Mouse (Mus musculus): Measurements from ENCODE around the gene Adgrl2.

Gene Adgrl2

GRCm38 (mm10) chr3:148977124-148977529 lies 13.2 kb downstream of the Adgrl2 start:
- DNase-seq (ENCODE audit: low spot score in 2 of 2) = no peak

DNA sequence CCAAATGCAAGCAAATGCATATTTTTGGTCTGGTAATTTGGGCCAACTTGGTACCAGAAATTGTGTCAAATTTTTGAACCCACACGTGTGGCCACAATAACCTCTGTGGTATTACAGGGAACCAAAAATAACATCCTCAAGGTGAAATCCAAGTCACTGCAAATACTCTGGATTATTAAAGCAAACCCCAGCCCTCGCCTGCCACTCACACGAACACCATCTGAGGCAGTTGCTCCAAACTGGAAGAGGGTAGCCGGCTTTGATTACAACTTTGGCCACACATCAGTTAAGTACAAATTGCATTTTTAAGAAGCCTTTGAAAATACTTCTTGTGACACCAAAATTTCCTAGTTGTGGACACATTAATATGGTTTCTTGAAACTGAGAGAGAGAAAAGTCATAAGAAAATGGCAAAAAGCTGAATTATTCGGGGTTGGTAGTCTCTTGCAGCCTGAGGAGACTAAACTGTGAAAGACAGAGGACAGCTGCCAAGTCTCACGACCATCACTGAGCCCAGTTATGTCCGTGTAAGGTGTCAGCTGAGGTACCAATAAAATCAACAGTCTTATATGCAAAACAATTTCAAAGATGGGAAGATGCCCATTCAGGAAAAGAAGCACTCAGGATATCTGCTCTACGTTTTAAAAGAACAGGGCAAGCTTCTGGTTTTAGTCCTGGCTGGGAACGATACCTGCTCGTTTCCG lies 18.3 kb downstream of the Adgrl2 start:
- DNase-seq (ENCODE audit: low spot score in 2 of 2) = no peak

DNA sequence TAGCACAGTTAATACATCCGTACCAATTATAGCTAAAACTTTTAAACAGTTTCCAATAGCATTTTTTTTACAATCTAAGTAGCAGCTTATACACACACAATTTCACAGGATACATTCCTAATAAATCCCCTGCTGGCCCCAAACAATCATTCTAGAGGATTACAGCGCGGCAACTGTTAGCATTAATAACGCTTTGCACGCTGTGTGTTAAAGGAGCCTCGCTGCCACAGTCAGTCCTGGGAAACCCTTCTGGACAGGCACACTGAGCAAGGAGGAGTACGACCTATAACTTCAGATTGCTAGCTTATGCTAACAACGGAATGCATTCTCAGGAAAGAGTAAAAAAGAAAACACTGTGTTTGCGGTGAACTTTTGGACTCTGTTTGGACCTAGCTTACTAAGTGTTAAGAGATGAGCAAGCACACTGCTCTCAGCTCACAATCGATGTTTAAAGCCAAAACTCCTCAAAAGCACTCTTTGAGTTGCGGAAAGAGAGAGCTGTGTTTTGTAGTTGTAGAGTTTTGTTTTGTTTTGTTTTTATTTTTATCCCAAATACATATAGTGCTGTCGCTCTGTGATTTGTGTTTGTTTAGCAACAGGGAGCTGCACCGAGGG lies 25.3 kb downstream of the Adgrl2 start:
- DNase-seq (ENCODE audit: low spot score in 2 of 2) = no peak

GRCm38 (mm10) chr3:148963381-148964044 lies 26.8 kb downstream of the Adgrl2 start:
- DNase-seq (ENCODE audit: low spot score in 2 of 2) = no peak

DNA sequence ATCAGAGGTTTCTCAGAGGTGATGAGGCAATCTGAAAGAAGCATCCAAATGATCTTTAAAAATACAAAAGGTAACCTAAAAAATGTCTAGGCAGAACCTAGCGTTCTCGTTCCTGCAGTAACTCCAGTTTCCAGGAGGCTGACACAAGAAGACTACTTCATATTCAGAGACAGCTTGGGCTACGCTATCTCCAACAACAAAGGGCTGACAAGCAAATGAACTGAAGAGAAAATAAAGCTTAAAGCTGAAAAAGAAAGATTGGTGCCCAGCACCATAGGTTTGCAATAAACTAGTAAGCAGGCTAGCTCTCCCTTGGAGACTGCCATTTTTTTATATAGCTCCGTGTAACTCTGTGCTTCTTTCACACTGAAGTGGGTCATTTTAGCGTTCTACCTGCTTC lies 28.7 kb downstream of the Adgrl2 start:
- DNase-seq (ENCODE audit: low spot score in 2 of 2) = no peak

- no peak for DNase-seq (ENCODE audit: low spot score in 2 of 2)
Measured at GRCm38 (mm10) chr3:148960751-148961289, 29.5 kb downstream of the Adgrl2 start.

GRCm38 (mm10) chr3:148960215-148960614 lies 30.1 kb downstream of the Adgrl2 start:
- DNase-seq (ENCODE audit: low spot score in 2 of 2) = no peak

DNA sequence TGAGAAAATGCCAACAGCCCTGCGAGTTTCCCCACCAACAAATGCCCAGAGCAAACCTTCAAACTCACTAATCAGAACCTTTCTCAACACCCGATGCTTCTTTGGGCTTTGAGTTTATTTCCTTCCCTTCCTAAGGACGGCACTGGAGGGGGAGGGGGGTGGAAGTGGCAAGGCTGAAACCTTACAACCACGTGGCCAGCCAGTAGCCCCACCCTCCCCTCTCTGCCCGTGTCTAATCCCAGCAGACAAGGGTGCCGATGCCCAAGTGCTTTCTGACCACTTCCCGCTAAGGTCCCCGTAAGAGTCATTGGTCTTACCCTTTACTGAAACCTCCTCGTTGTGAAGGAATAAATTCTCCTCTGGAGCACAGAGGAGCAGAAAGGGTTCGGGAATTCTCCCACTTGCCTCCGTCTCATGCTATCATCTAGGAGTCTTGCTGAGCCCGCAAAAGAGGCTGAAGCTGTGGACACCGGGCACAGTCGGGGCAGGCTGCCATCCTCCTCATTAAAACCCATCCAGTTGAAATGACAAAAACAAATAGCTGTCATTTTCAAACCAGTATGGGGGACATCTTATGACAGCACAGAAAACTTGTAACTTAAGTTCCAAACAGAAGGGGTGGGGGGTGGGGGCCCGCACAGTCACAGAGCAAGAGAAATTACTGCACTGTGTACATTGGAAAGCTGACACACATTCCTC lies 30.9 kb downstream of the Adgrl2 start:
- no peak for DNase-seq (ENCODE audit: low spot score in 2 of 2)

- no peak for DNase-seq (ENCODE audit: low spot score in 2 of 2)
Measured at GRCm38 (mm10) chr3:148958714-148959113, 31.6 kb downstream of the Adgrl2 start.

GRCm38 (mm10) chr3:148958185-148958584 lies 32.2 kb downstream of the Adgrl2 start:
- no peak for DNase-seq (ENCODE audit: low spot score in 2 of 2)

GRCm38 (mm10) chr3:148956887-148957286 lies 33.5 kb downstream of the Adgrl2 start:
- DNase-seq (ENCODE audit: low spot score in 2 of 2) = no peak

GRCm38 (mm10) chr3:148949796-148950195 lies 40.6 kb downstream of the Adgrl2 start:
- DNase-seq (ENCODE audit: low spot score in 2 of 2) = no peak

DNA sequence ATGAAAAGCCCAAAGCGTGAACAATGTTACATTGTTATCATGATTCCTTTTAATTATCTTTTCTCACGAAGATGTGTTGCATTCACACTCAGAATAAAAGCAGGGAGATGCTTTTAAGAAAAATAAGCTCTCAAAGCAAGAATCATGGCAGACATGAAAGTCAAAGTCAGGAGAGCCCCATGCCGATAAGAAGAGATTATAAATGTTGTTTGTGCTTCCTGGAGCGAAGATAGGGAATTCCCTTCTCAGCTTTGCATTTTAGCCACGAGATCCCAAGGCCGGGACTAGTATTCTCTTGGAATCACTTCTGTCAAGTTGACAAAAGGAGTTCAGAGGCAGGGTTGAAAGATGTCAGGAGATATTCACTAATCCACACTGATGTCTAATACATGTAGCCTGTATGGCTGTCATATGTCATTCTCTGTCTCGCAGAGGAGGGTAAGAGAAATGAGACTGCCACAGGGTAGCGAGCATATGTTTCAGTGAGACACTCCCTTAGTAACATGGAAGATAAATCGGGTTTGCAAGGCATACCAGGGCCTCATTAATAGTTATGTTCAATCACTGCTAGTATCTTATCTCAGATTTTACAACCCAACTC lies 42.5 kb downstream of the Adgrl2 start:
- no peak for DNase-seq (ENCODE audit: low spot score in 2 of 2)

GRCm38 (mm10) chr3:148947266-148947665 lies 43.1 kb downstream of the Adgrl2 start:
- DNase-seq (ENCODE audit: low spot score in 2 of 2) = no peak

GRCm38 (mm10) chr3:148945534-148945933 lies 44.8 kb downstream of the Adgrl2 start:
- DNase-seq (ENCODE audit: low spot score in 2 of 2) = no peak

- no peak for DNase-seq (ENCODE audit: low spot score in 2 of 2)
Measured at GRCm38 (mm10) chr3:148939457-148939856, 50.9 kb downstream of the Adgrl2 start.

- DNase-seq (ENCODE audit: low spot score in 2 of 2) = no peak
Measured at GRCm38 (mm10) chr3:148935056-148935455, 55.3 kb downstream of the Adgrl2 start.

DNA sequence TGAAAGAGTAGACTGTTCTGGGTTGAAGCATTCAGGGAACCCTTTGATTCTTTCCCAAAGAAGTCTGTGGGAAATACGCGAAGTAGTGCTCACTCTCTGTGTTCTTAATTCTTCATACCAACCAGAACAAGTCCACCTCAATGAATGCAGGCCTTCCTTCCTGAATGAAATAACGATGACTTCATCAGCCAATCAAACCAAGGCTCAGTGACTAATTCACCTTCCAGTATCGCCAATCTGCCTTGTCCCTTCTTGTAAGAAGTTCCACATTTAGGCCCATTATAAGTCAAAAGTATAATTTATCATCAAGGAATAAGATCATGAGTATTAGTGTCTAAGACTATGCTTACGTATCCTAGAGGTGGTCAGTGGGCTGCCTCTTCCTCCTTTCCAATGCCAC lies 56.1 kb downstream of the Adgrl2 start:
- DNase-seq (ENCODE audit: low spot score in 2 of 2) = no peak

DNA sequence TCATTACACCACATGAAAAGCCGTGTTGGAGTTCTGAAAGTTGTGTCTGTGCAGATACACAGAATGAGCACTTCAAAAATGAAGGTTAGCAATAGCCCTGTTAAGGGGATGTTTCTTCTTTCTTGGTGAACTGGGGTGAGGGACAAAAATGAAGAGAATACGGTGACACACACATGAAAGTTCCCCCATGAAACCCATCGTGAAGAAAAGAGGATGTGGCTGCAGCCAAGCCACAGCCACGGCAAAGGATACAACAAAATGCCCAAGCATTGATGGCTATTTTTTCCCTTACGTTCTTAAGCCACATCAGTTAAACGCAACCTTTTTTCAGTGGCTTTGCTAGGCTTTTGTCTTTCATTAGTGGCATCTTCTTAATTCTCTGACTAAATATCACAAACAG lies 57.2 kb downstream of the Adgrl2 start:
- DNase-seq (ENCODE audit: low spot score in 2 of 2) = no peak

DNA sequence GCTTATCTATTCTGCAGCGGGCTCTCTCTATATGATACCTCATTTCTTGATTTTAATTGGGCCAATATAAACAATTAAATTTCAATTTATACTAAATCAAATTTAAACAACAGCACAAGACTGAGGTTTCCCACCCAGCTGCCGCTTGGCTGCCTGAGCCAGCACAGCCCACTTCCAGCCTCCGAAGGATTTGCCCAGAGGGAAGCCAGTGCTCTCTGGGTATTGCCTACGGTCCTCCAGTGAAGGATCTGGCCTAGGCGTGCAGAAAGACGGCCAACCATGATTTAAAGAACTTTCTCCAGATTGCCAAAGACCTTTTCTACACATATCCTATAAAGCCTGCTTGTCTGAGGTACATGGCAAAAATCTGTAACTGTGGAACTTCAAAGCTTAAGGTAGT lies 59.4 kb downstream of the Adgrl2 start:
- no peak for DNase-seq (ENCODE audit: low spot score in 2 of 2)

DNA sequence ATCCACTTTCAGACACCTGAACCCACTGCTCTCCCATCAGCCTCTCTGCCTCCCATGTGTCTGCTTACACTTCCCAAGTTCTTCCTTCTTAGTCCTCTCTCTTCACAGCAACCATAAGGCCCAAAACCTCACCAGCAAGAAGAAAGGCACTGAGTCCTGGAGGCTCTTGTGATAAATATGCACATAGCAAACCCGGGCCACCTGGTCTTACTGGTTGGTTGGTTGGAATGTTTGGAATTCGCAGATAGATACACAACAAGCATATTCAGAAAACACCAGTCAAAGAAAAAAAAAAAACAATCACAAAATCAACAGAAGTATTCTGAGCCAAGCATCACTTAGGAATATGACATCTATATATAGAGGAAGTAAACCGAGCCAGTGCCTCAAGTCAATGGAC lies 64.0 kb downstream of the Adgrl2 start:
- DNase-seq (ENCODE audit: low spot score in 2 of 2) = no peak

DNA sequence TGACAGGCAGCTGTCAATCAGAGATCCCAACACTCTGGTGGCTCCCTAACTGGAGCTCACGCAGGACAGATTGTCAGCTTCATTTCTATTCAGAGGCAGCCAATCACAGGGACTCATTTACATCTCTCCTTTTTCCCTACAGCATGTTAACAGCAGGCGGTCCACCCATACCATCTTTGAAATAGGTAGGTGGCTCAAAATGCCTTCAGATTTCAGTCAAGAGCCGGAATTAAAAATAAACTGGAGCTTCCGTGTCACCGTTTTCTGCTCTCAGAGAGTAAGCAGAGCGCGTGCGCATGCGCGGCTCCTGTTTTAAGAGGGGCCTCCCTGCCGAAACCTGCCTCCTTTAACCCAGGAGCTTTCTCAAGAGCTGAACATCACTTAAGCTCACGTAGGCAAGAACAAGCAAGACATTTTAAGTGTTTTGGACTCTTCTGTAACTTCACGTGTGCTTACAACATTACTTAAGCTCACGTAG lies 67.7 kb downstream of the Adgrl2 start:
- no peak for DNase-seq (ENCODE audit: low spot score in 2 of 2)
